Mouse (Mus musculus): Measurements from ENCODE around the gene Tjp2.

The Tjp2 gene

GRCm38 (mm10) chr19:24054265-24054664, 170.6 kb downstream of the Tjp2 start:
- DNase-seq: no peak

- no peak for DNase-seq
Observed at GRCm38 (mm10) chr19:24050514-24050913, 174.3 kb downstream of the Tjp2 start.

GRCm38 (mm10) chr19:24049329-24049728, 175.5 kb downstream of the Tjp2 start:
- DNase-seq: no peak

GRCm38 (mm10) chr19:24046395-24046993, 178.3 kb downstream of the Tjp2 start:
- no peak for DNase-seq

All from embryo, embryonic 11 days (tissue).